ENCODE assay signal across 8 mouse cellular contexts in genomic region chr11:93987625-93988327, GRCm38 (mm10). TPM values are rescaled to one million over a fixed set of nuclear protein-coding genes. Genes with fewer than 3 reads are reported as not detected.
DNase-seq lines count a peak whose midpoint lies in the region; ATAC-seq and TF ChIP-seq lines count a peak whose summit lies in the region.

No protein-coding gene starts in this region.

- H3K4me3 ChIP-seq in hindbrain, embryonic 13.5 days = no peak overlapping the region
- H3K4me3 ChIP-seq in hindbrain, embryonic 10.5 days = no peak overlapping the region
- H3K4me3 ChIP-seq in embryonic facial prominence, embryonic 12.5 days = no peak overlapping the region
- no peak overlapping the region for H3K4me3 ChIP-seq in intestine, embryonic 15.5 days (replicated peaks)
- H3K4me3 ChIP-seq in thymus, adult 2 months (ENCODE audit: control insufficient read depth, insufficient read depth, low read length) = no peak overlapping the region
- no peak overlapping the region for H3K4me3 ChIP-seq in cerebellum, adult 2 months (replicated peaks; ENCODE audit: insufficient read depth, low read depth, low read length)

- 82% methylated on average over 8 of the region's 8 CpGs for WGBS in hindbrain, embryonic 13.5 days
- 80% methylated on average over 8 of the region's 8 CpGs for WGBS in hindbrain, embryonic 10.5 days
- 72% methylated on average over 8 of the region's 8 CpGs for WGBS in embryonic facial prominence, embryonic 12.5 days
- WGBS in intestine, embryonic 15.5 days = 59% methylated on average over 8 of the region's 8 CpGs
- 40% methylated on average over 8 of the region's 8 CpGs for WGBS in thymus, adult 2 months
- 73% methylated on average over 8 of the region's 8 CpGs for WGBS in cerebellum, adult 2 months

- peak overlapping the region; percentile 8; the same call in 1 of the 2 replicates for H3K27ac ChIP-seq in hindbrain, embryonic 13.5 days
- H3K27ac ChIP-seq in hindbrain, embryonic 10.5 days = no peak overlapping the region
- 0 out of 2 replicates have a peak overlapping the region, but pooled peaks have one; percentile 32 for H3K27ac ChIP-seq in embryonic facial prominence, embryonic 12.5 days
- peak overlapping the region; percentile 57 for H3K27ac ChIP-seq in intestine, embryonic 15.5 days
- H3K27ac ChIP-seq in thymus, adult 2 months (ENCODE audit: control insufficient read depth, insufficient read depth, low read length) = no peak overlapping the region
- no peak overlapping the region for H3K27ac ChIP-seq in cerebellum, adult 2 months (ENCODE audit: insufficient read depth, low read length)

- no peaks in the 10 kb centered on the region for H3K9me3 ChIP-seq in hindbrain, embryonic 13.5 days
- no peaks in the 10 kb centered on the region for H3K9me3 ChIP-seq in hindbrain, embryonic 10.5 days
- H3K9me3 ChIP-seq in embryonic facial prominence, embryonic 12.5 days = no peaks in the 10 kb centered on the region
- H3K9me3 ChIP-seq in intestine, embryonic 15.5 days = no peaks in the 10 kb centered on the region

- no peak for DNase-seq in hindbrain, embryonic 10.5 days (ENCODE audit: low spot score)
- DNase-seq in layer of hippocampus, adult 9-11 months = no peak
- no peak for DNase-seq in thymus, adult 2 months
- DNase-seq in cerebellum, adult 2 months = no peak

- H3K4me2 ChIP-seq in hindbrain, embryonic 13.5 days = no peak overlapping the region
- H3K4me2 ChIP-seq in embryonic facial prominence, embryonic 12.5 days (replicated peaks) = no peak overlapping the region
- H3K4me2 ChIP-seq in intestine, embryonic 15.5 days (replicated peaks) = no peak overlapping the region

- H3K9ac ChIP-seq in hindbrain, embryonic 13.5 days = no peak overlapping the region
- no peak overlapping the region for H3K9ac ChIP-seq in embryonic facial prominence, embryonic 12.5 days
- H3K9ac ChIP-seq in intestine, embryonic 15.5 days = no peak overlapping the region

- peaks cover 3% of the 10 kb centered on the region; the same call in 1 of the 2 replicates for H3K27me3 ChIP-seq in hindbrain, embryonic 13.5 days
- H3K27me3 ChIP-seq in hindbrain, embryonic 10.5 days (ENCODE audit: insufficient read depth, poor library complexity, severe bottlenecking) = no peaks in the 10 kb centered on the region
- H3K27me3 ChIP-seq in embryonic facial prominence, embryonic 12.5 days = no peaks in the 10 kb centered on the region
- H3K27me3 ChIP-seq in intestine, embryonic 15.5 days (replicated peaks) = no peaks in the 10 kb centered on the region
- H3K27me3 ChIP-seq in thymus, adult 2 months (ENCODE audit: control insufficient read depth, insufficient read depth, low read length) = no peaks in the 10 kb centered on the region
- no peaks in the 10 kb centered on the region for H3K27me3 ChIP-seq in cerebellum, adult 2 months (ENCODE audit: control insufficient read depth, insufficient read depth, low read length)

- H3K4me1 ChIP-seq in hindbrain, embryonic 13.5 days (replicated peaks) = no peaks in the 10 kb centered on the region
- H3K4me1 ChIP-seq in hindbrain, embryonic 10.5 days (replicated peaks) = no peaks in the 10 kb centered on the region
- H3K4me1 ChIP-seq in embryonic facial prominence, embryonic 12.5 days = no peaks in the 10 kb centered on the region
- H3K4me1 ChIP-seq in intestine, embryonic 15.5 days (replicated peaks) = no peaks in the 10 kb centered on the region
- H3K4me1 ChIP-seq in thymus, adult 2 months (replicated peaks; ENCODE audit: control insufficient read depth, insufficient read depth, low read length) = no peaks in the 10 kb centered on the region; the same call in 1 of the 2 replicates
- no peaks in the 10 kb centered on the region for H3K4me1 ChIP-seq in cerebellum, adult 2 months (ENCODE audit: control insufficient read depth, insufficient read depth, low read length)

- no peak for TF ChIP-seq CTCF in thymus, adult 2 months (IDR thresholded peaks at IDR 0.05; ENCODE audit: borderline replicate concordance, control insufficient read depth, extremely low read depth, insufficient read depth, low read length, poor library complexity)
- no peak for TF ChIP-seq CTCF in cerebellum, adult 2 months (IDR thresholded peaks at IDR 0.05; ENCODE audit: borderline replicate concordance, insufficient read depth, low read depth, low read length)

- no peak for TF ChIP-seq POLR2A in thymus, adult 2 months (IDR thresholded peaks at IDR 0.05; ENCODE audit: control insufficient read depth, extremely low read depth, insufficient read depth, low read length, poor library complexity)
- no peak for TF ChIP-seq POLR2A in cerebellum, adult 2 months (IDR thresholded peaks at IDR 0.05; ENCODE audit: borderline replicate concordance, insufficient read depth, low read length)

- no peaks in the 10 kb centered on the region for H3K36me3 ChIP-seq in hindbrain, embryonic 13.5 days
- H3K36me3 ChIP-seq in hindbrain, embryonic 10.5 days = no peaks in the 10 kb centered on the region
- no peaks in the 10 kb centered on the region for H3K36me3 ChIP-seq in embryonic facial prominence, embryonic 12.5 days
- no peaks in the 10 kb centered on the region for H3K36me3 ChIP-seq in intestine, embryonic 15.5 days
- no peaks in the 10 kb centered on the region for H3K36me3 ChIP-seq in thymus, adult 2 months (ENCODE audit: control insufficient read depth, insufficient read depth, low read length)

- no peak for ATAC-seq in hindbrain, embryonic 13.5 days (ENCODE audit: low FRiP score)
- ATAC-seq in embryonic facial prominence, embryonic 12.5 days (ENCODE audit: insufficient number of reproducible peaks, insufficient read depth, low FRiP score, low TSS enrichment) = no peak
- peak; percentile 68 for ATAC-seq in intestine, embryonic 15.5 days
- peak; percentile 39 for ATAC-seq in megakaryocyte-erythroid progenitor cell, adult 5-6 weeks (replicated peaks; ENCODE audit: low FRiP score, low TSS enrichment, poor library complexity, severe bottlenecking)

RNA-seq across cellular contexts. Expression of gene Spag9, which starts 8.1 kb away (rescaled TPM):
- 96.8 and 98.6 TPM in 2 replicates for polyA plus RNA-seq in hindbrain, embryonic 13.5 days (2015; fragmentation: Nextera tagmentation; extraction: Ambion mirVana)
- 62.5 and 70.1 TPM in 2 replicates for polyA plus RNA-seq in hindbrain, embryonic 10.5 days (2016; fragmentation: Nextera tagmentation; extraction: Ambion mirVana)
- polyA plus RNA-seq in embryonic facial prominence, embryonic 12.5 days (2016; fragmentation: Nextera tagmentation; extraction: Ambion mirVana) = 56.5 and 57.3 TPM in 2 replicates
- 30.7 and 31.5 TPM in 2 replicates for polyA plus RNA-seq in intestine, embryonic 15.5 days (2015; fragmentation: Nextera tagmentation; extraction: Ambion mirVana)
- 28.3 and 37.0 TPM in 2 replicates for total RNA-seq in megakaryocyte-erythroid progenitor cell, adult 5-6 weeks (2014; fragmentation: Nextera tagmentation)
- 56.1 and 78.4 TPM in 2 replicates for total RNA-seq in megakaryocyte-erythroid progenitor cell, adult 5-6 weeks (2017)
- polyA plus RNA-seq in thymus, adult 2 months (2012; rRNA removed) = 22.0 and 32.6 TPM in 2 replicates
- 134 and 135 TPM in 2 replicates for polyA plus RNA-seq in cerebellum, adult 2 months (2012; rRNA removed)

RNA-seq across cellular contexts. Expression of gene Nme1, which starts 19.5 kb away (rescaled TPM):
- 340 and 371 TPM in 2 replicates for polyA plus RNA-seq in hindbrain, embryonic 13.5 days (2015; fragmentation: Nextera tagmentation; extraction: Ambion mirVana)
- polyA plus RNA-seq in hindbrain, embryonic 10.5 days (2016; fragmentation: Nextera tagmentation; extraction: Ambion mirVana) = 314 and 317 TPM in 2 replicates
- 155 and 162 TPM in 2 replicates for polyA plus RNA-seq in embryonic facial prominence, embryonic 12.5 days (2016; fragmentation: Nextera tagmentation; extraction: Ambion mirVana)
- polyA plus RNA-seq in intestine, embryonic 15.5 days (2015; fragmentation: Nextera tagmentation; extraction: Ambion mirVana) = 162 and 174 TPM in 2 replicates
- total RNA-seq in megakaryocyte-erythroid progenitor cell, adult 5-6 weeks (2014; fragmentation: Nextera tagmentation) = 126 and 223 TPM in 2 replicates
- total RNA-seq in megakaryocyte-erythroid progenitor cell, adult 5-6 weeks (2017) = 245 and 319 TPM in 2 replicates
- polyA plus RNA-seq in thymus, adult 2 months (2012; rRNA removed) = 188 and 217 TPM in 2 replicates
- 171 and 198 TPM in 2 replicates for polyA plus RNA-seq in cerebellum, adult 2 months (2012; rRNA removed)

RNA-seq across cellular contexts. Expression of gene Gm20390, which starts 19.7 kb away (rescaled TPM):
- 351 and 358 TPM in 2 replicates for polyA plus RNA-seq in hindbrain, embryonic 13.5 days (2015; fragmentation: Nextera tagmentation; extraction: Ambion mirVana)
- 482 and 501 TPM in 2 replicates for polyA plus RNA-seq in hindbrain, embryonic 10.5 days (2016; fragmentation: Nextera tagmentation; extraction: Ambion mirVana)
- 399 and 428 TPM in 2 replicates for polyA plus RNA-seq in embryonic facial prominence, embryonic 12.5 days (2016; fragmentation: Nextera tagmentation; extraction: Ambion mirVana)
- 432 and 477 TPM in 2 replicates for polyA plus RNA-seq in intestine, embryonic 15.5 days (2015; fragmentation: Nextera tagmentation; extraction: Ambion mirVana)
- total RNA-seq in megakaryocyte-erythroid progenitor cell, adult 5-6 weeks (2014; fragmentation: Nextera tagmentation) = 148 TPM in 1 of 2 replicates, not detected in the other
- not detected in 2 replicates for total RNA-seq in megakaryocyte-erythroid progenitor cell, adult 5-6 weeks (2017)
- 8.1 and 16.1 TPM in 2 replicates for polyA plus RNA-seq in thymus, adult 2 months (2012; rRNA removed)
- 79.6 and 83.2 TPM in 2 replicates for polyA plus RNA-seq in cerebellum, adult 2 months (2012; rRNA removed)

RNA-seq across cellular contexts. Expression of gene Nme2, which starts 31.7 kb away (rescaled TPM):
- polyA plus RNA-seq in hindbrain, embryonic 13.5 days (2015; fragmentation: Nextera tagmentation; extraction: Ambion mirVana) = 80.5 and 81.5 TPM in 2 replicates
- polyA plus RNA-seq in hindbrain, embryonic 10.5 days (2016; fragmentation: Nextera tagmentation; extraction: Ambion mirVana) = 129 and 138 TPM in 2 replicates
- 222 and 223 TPM in 2 replicates for polyA plus RNA-seq in embryonic facial prominence, embryonic 12.5 days (2016; fragmentation: Nextera tagmentation; extraction: Ambion mirVana)
- polyA plus RNA-seq in intestine, embryonic 15.5 days (2015; fragmentation: Nextera tagmentation; extraction: Ambion mirVana) = 311 and 348 TPM in 2 replicates
- 171 and 305 TPM in 2 replicates for total RNA-seq in megakaryocyte-erythroid progenitor cell, adult 5-6 weeks (2014; fragmentation: Nextera tagmentation)
- 149 and 173 TPM in 2 replicates for total RNA-seq in megakaryocyte-erythroid progenitor cell, adult 5-6 weeks (2017)
- polyA plus RNA-seq in thymus, adult 2 months (2012; rRNA removed) = 151 and 178 TPM in 2 replicates
- polyA plus RNA-seq in cerebellum, adult 2 months (2012; rRNA removed) = 109 and 115 TPM in 2 replicates

Comparison
In these comparisons a context has a peak if more than half of its experiments do, and no peak if none do; other contexts are left out.
1. H3K27ac ChIP-seq: peak in hindbrain, embryonic 13.5 days (single experiment), embryonic facial prominence, embryonic 12.5 days (single experiment) and intestine, embryonic 15.5 days (single experiment); none in hindbrain, embryonic 10.5 days (single experiment), thymus, adult 2 months (single experiment) and cerebellum, adult 2 months (single experiment).
2. ATAC-seq: peak in intestine, embryonic 15.5 days (single experiment) and megakaryocyte-erythroid progenitor cell, adult 5-6 weeks (single experiment); none in hindbrain, embryonic 13.5 days (single experiment) and embryonic facial prominence, embryonic 12.5 days (single experiment).